Comparison of ENCODE assay signal across 16 mouse cellular contexts in the genomic region with DNA sequence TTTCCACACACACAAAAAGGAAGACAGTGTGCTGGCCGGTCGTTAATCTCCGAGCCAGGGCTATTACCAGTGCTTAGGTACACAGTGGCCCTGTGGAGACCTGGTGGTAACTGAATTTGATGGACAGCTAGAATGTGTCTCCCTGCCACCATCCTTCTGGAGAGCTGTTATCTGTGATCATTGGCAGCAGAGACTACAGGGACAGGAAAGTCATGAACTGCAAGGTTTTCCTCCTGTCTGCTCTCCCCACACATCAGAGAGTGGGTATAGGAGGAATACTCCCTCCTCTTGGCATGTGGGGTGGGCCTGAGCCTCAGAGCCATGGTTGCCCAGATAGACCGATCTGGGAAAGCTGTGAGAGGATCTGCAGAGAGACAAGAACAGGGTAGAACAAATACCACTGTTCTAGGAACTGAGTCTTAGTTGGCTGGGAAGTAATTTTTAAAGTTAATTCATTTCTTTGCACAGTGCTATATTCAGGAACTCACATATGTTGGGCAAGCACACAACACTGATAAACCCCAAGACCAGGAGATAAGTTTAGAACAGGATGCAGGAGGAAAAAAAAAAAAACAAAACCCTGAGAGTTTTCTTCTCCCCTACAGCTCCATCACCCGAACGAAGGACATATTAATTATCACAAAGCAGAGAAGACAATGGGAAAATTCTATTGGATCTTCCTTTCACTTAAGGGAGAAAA. TPM values are rescaled to one million over a fixed set of nuclear protein-coding genes. Genes with fewer than 3 reads are reported as not detected.
DNase-seq lines count a peak whose midpoint lies in the region; ATAC-seq and TF ChIP-seq lines count a peak whose summit lies in the region.
"Had no signal": no experiment of that assay in that cellular context is flagged by ENCODE, and none has a peak within 500 bp of the region (broad histone marks: within the 10 kb centered on the region; RNA-seq: fewer than 3 reads in every experiment).

No protein-coding gene starts in this region.

- no peak overlapping the region for H3K9ac ChIP-seq in hindbrain, embryonic 13.5 days
- H3K9ac ChIP-seq in midbrain, embryonic 16.5 days (ENCODE audit: low read depth, low read length) = no peak overlapping the region
- H3K9ac ChIP-seq in lung, postnatal 0 days (replicated peaks; ENCODE audit: low read depth) = no peak overlapping the region
- H3K9ac ChIP-seq: embryonic facial prominence, embryonic 12.5 days had no signal

- H3K4me2 ChIP-seq in hindbrain, embryonic 13.5 days = peak overlapping the region; percentile 38; the same call in 1 of the 2 replicates
- H3K4me2 ChIP-seq in midbrain, embryonic 16.5 days (ENCODE audit: low read length) = peak overlapping the region; percentile 7
- no peak overlapping the region for H3K4me2 ChIP-seq in lung, postnatal 0 days (replicated peaks; ENCODE audit: low read depth, low read length)

- no peak for TF ChIP-seq POLR2A in cerebellum, adult 2 months (IDR thresholded peaks at IDR 0.05; ENCODE audit: borderline replicate concordance, insufficient read depth, low read length)

- H3K9me3 ChIP-seq in forebrain, embryonic 10.5 days = no peaks in the 10 kb centered on the region
- no peaks in the 10 kb centered on the region for H3K9me3 ChIP-seq in hindbrain, embryonic 13.5 days
- no peaks in the 10 kb centered on the region for H3K9me3 ChIP-seq in midbrain, embryonic 16.5 days (replicated peaks; ENCODE audit: control insufficient read depth, low read length, poor library complexity, severe bottlenecking)
- no peaks in the 10 kb centered on the region for H3K9me3 ChIP-seq in lung, postnatal 0 days (ENCODE audit: low read length)
- H3K9me3 ChIP-seq: embryonic facial prominence, embryonic 12.5 days had no signal

- H3K4me3 ChIP-seq in cerebellum, adult 2 months (replicated peaks; ENCODE audit: insufficient read depth, low read depth, low read length) = no peak overlapping the region
- no peak overlapping the region for H3K4me3 ChIP-seq in forebrain, embryonic 10.5 days
- H3K4me3 ChIP-seq in hindbrain, embryonic 13.5 days = no peak overlapping the region
- H3K4me3 ChIP-seq in midbrain, embryonic 16.5 days (ENCODE audit: low read depth, low read length) = no peak overlapping the region
- H3K4me3 ChIP-seq in lung, postnatal 0 days (ENCODE audit: low read depth, low read length) = no peak overlapping the region
- H3K4me3 ChIP-seq: embryonic facial prominence, embryonic 12.5 days had no signal

- no peak for TF ChIP-seq CTCF in cerebellum, adult 2 months (IDR thresholded peaks at IDR 0.05; ENCODE audit: borderline replicate concordance, insufficient read depth, low read depth, low read length)
- no peak for TF ChIP-seq CTCF in lung, postnatal 0 days (IDR thresholded peaks at IDR 0.05)

- peak; percentile 51 to 67 for DNase-seq in cerebellum, postnatal 14 days
- no peak for DNase-seq in cerebellum, adult 2 months
- no peak for DNase-seq in forebrain, embryonic 10.5 days (ENCODE audit: extremely low spot score, low spot score)
- no peak for DNase-seq in lung, postnatal 0 days (ENCODE audit: low spot score)
- no peak for DNase-seq in thymus, postnatal 14 days
- DNase-seq: adrenal gland, postnatal 36 days; kidney, postnatal 36 days had no signal

- H3K4me1 ChIP-seq in cerebellum, adult 2 months (ENCODE audit: control insufficient read depth, insufficient read depth, low read length) = no peaks in the 10 kb centered on the region; the same call in 1 of the 2 replicates
- H3K4me1 ChIP-seq in forebrain, embryonic 10.5 days = peaks cover 43% of the 10 kb centered on the region
- peaks cover 31% of the 10 kb centered on the region for H3K4me1 ChIP-seq in hindbrain, embryonic 13.5 days (replicated peaks)
- peaks cover 27% of the 10 kb centered on the region for H3K4me1 ChIP-seq in midbrain, embryonic 16.5 days (ENCODE audit: control insufficient read depth, insufficient read depth, low read length)
- H3K4me1 ChIP-seq in lung, postnatal 0 days (ENCODE audit: insufficient read depth, low read depth, low read length) = no peaks in the 10 kb centered on the region

- H3K27ac ChIP-seq in cerebellum, adult 2 months (ENCODE audit: insufficient read depth, low read length) = no peak overlapping the region
- H3K27ac ChIP-seq in forebrain, embryonic 10.5 days = peak overlapping the region; percentile 57; the same call in 1 of the 2 replicates
- H3K27ac ChIP-seq in hindbrain, embryonic 13.5 days = peak overlapping the region; percentile 85
- peak overlapping the region; percentile 73 for H3K27ac ChIP-seq in midbrain, embryonic 16.5 days (ENCODE audit: low read length)
- H3K27ac ChIP-seq in lung, postnatal 0 days (ENCODE audit: low read length) = no peak overlapping the region
- H3K27ac ChIP-seq: embryonic facial prominence, embryonic 12.5 days had no signal

- no peak for TF ChIP-seq EP300 in lung, postnatal 0 days (IDR thresholded peaks at IDR 0.05)

- H3K36me3 ChIP-seq in forebrain, embryonic 10.5 days (replicated peaks) = no peaks in the 10 kb centered on the region
- no peaks in the 10 kb centered on the region for H3K36me3 ChIP-seq in hindbrain, embryonic 13.5 days
- no peaks in the 10 kb centered on the region for H3K36me3 ChIP-seq in midbrain, embryonic 16.5 days (ENCODE audit: control insufficient read depth, insufficient read depth, low read length)
- H3K36me3 ChIP-seq in lung, postnatal 0 days (ENCODE audit: insufficient read depth, low read length) = no peaks in the 10 kb centered on the region; the same call in 1 of the 2 replicates
- H3K36me3 ChIP-seq: embryonic facial prominence, embryonic 12.5 days had no signal

- 75% methylated on average over 6 of the region's 6 CpGs for WGBS in cerebellum, adult 2 months
- 51% methylated on average over 6 of the region's 6 CpGs for WGBS in forebrain, embryonic 10.5 days
- 26% methylated on average over 6 of the region's 6 CpGs for WGBS in hindbrain, embryonic 13.5 days
- 24% methylated on average over 6 of the region's 6 CpGs for WGBS in midbrain, embryonic 16.5 days
- WGBS in lung, postnatal 0 days = 50% methylated on average over 6 of the region's 6 CpGs

- ATAC-seq in hindbrain, embryonic 13.5 days (ENCODE audit: low FRiP score) = peak; percentile 52
- peak; percentile 57 for ATAC-seq in midbrain, embryonic 16.5 days
- no peak for ATAC-seq in lung, postnatal 0 days
- no peak for ATAC-seq in megakaryocyte-erythroid progenitor cell, adult 5-6 weeks (replicated peaks; ENCODE audit: low FRiP score, low TSS enrichment, poor library complexity, severe bottlenecking)

- H3K27me3 ChIP-seq in cerebellum, adult 2 months (ENCODE audit: control insufficient read depth, insufficient read depth, low read length) = no peaks in the 10 kb centered on the region
- H3K27me3 ChIP-seq in forebrain, embryonic 10.5 days (ENCODE audit: poor library complexity, severe bottlenecking) = no peaks in the 10 kb centered on the region
- no peaks in the 10 kb centered on the region for H3K27me3 ChIP-seq in hindbrain, embryonic 13.5 days
- H3K27me3 ChIP-seq in midbrain, embryonic 16.5 days (ENCODE audit: control insufficient read depth, insufficient read depth, low read depth, low read length) = no peaks in the 10 kb centered on the region
- no peaks in the 10 kb centered on the region for H3K27me3 ChIP-seq in lung, postnatal 0 days (replicated peaks; ENCODE audit: insufficient read depth, low read length)
- H3K27me3 ChIP-seq: embryonic facial prominence, embryonic 12.5 days had no signal

RNA-seq across cellular contexts. Expression of gene Insm1, which starts 58.6 kb away (rescaled TPM):
- 0.65 and 0.74 TPM in 2 replicates for polyA plus RNA-seq in cerebellum, adult 2 months (2012; rRNA removed)
- polyA plus RNA-seq in forebrain, embryonic 10.5 days (2016; fragmentation: Nextera tagmentation; extraction: Ambion mirVana) = 1.6 and 1.8 TPM in 2 replicates
- 4.0 and 4.8 TPM in 2 replicates for polyA plus RNA-seq in hindbrain, embryonic 13.5 days (2015; fragmentation: Nextera tagmentation; extraction: Ambion mirVana)
- polyA plus RNA-seq in midbrain, embryonic 16.5 days (2015; fragmentation: Nextera tagmentation; extraction: Ambion mirVana) = 2.7 TPM in 2 replicates
- polyA plus RNA-seq in lung, postnatal 0 days (2015; fragmentation: Nextera tagmentation; extraction: Ambion mirVana) = 0.06 TPM in 1 of 2 replicates, not detected in the other
- not detected in 2 replicates for total RNA-seq in megakaryocyte-erythroid progenitor cell, adult 5-6 weeks (2014; fragmentation: Nextera tagmentation)
- not detected in 2 replicates for total RNA-seq in megakaryocyte-erythroid progenitor cell, adult 5-6 weeks (2017)
- total RNA-seq: granulocyte monocyte progenitor cell, adult 5-6 weeks; liver, adult 2 months; monocyte, adult 5-6 weeks had no signal
- polyA plus RNA-seq: lung, embryonic 16.5 days; testis, adult 2 months had no signal

Comparison
In these comparisons a context has a peak if more than half of its experiments do, and no peak if none do; other contexts are left out.
1. DNase-seq: peak in cerebellum, postnatal 14 days (2 of 2); none in cerebellum, adult 2 months (0 of 2), forebrain, embryonic 10.5 days (single experiment), lung, postnatal 0 days (single experiment) and thymus, postnatal 14 days (single experiment).
2. H3K27ac ChIP-seq: peak in forebrain, embryonic 10.5 days (single experiment), hindbrain, embryonic 13.5 days (single experiment) and midbrain, embryonic 16.5 days (single experiment); none in cerebellum, adult 2 months (single experiment) and lung, postnatal 0 days (single experiment).
3. ATAC-seq: peak in hindbrain, embryonic 13.5 days (single experiment) and midbrain, embryonic 16.5 days (single experiment); none in lung, postnatal 0 days (single experiment) and megakaryocyte-erythroid progenitor cell, adult 5-6 weeks (single experiment).